Mouse (Mus musculus): Measurements from ENCODE around the gene Fstl4. TPM values are rescaled to one million over a fixed set of nuclear protein-coding genes. Genes with fewer than 3 reads are reported as not detected.

Gene Fstl4
- polyA plus RNA-seq, 1 experiment = 0.05 TPM

DNA sequence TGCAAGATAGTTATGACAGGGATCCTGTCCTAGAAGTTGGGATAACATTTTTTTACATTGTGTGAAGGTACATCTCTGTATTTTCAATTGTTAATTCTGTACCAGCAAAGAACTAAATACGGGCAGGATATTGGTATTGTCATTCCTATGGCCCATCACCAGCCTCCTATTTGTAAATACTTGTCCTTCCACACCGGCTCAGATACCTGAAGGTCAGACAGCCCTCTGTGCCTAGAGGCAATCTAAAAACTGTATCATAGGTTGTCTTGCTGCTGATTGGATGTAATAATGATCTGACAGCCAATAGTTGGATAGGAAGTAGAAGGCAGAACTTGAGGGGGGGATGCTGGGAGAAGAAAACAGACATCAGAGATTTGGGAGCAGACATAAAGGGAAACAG lies 432.7 kb downstream of the Fstl4 start:
- H3K27me3 ChIP-seq (replicated peaks; ENCODE audit: control insufficient read depth, insufficient read depth, low read length) = no peaks in the 10 kb centered on the region
- no peak overlapping the region for H3K4me3 ChIP-seq (ENCODE audit: insufficient read depth, low read depth, low read length)
- no peak for DNase-seq
- no peaks in the 10 kb centered on the region for H3K4me1 ChIP-seq (ENCODE audit: control insufficient read depth, insufficient read depth, low read length)
- H3K36me3 ChIP-seq (ENCODE audit: control insufficient read depth, insufficient read depth, low read length) = no peaks in the 10 kb centered on the region
- TF ChIP-seq POLR2A (IDR thresholded peaks at IDR 0.05; ENCODE audit: low read depth, low read length) (no peak), CTCF (conservative IDR thresholded peaks at IDR 0.05; ENCODE audit: insufficient read depth, insufficient read length, low read depth, low read length) (no peak)
- H3K27ac ChIP-seq (ENCODE audit: insufficient read depth, low read depth, low read length) = no peak overlapping the region
- 89% methylated on average over 2 of the region's 2 CpGs for WGBS

DNA sequence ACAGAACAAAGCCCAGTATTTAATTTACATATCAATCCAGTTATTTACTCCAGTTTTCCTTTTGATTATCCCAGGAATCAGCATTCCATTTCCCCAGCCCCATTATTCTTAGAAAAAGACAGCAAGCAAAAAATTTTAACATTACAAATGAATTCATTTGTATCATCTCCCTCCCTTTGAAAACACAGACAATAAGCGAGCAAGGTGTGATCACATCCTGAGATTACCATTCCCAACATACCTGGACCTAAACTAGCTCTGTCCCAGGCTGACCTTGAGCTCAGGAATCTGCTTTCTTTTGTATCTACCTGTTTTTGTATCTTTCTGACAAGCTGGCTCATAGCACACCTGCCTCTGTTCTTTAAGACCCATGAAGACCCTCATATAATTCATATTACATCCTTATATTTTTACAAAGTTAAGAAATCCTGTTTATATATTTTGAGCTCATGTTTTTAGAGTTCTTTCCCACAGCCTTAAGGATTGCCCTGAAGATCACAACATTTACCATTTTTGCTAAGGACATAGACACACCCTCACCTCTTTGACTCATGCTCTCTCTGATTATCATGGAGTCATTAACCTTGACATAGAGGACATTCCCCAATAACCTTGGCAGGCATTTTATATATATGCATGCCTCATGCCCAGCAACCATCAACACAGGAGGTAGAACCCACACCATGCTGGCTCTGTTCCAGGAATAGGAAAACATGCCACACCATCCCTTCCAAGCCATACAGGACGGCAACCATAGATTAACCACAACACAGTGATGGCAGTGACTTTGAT lies 438.2 kb downstream of the Fstl4 start:
- TF ChIP-seq CTCF (conservative IDR thresholded peaks at IDR 0.05; ENCODE audit: insufficient read depth, insufficient read length, low read depth, low read length) (no peak), POLR2A (IDR thresholded peaks at IDR 0.05; ENCODE audit: low read depth, low read length) (no peak)
- Histone ChIP-seq H3K4me3 (ENCODE audit: insufficient read depth, low read depth, low read length) (no peak overlapping the region), H3K4me1 (ENCODE audit: control insufficient read depth, insufficient read depth, low read length) (no peaks in the 10 kb centered on the region), H3K27ac (ENCODE audit: insufficient read depth, low read depth, low read length) (no peak overlapping the region), H3K36me3 (ENCODE audit: control insufficient read depth, insufficient read depth, low read length) (no peaks in the 10 kb centered on the region), H3K27me3 (replicated peaks; ENCODE audit: control insufficient read depth, insufficient read depth, low read length) (no peaks in the 10 kb centered on the region)
- DNase-seq = no peak
- WGBS = 84% methylated on average over 2 of the region's 2 CpGs

DNA sequence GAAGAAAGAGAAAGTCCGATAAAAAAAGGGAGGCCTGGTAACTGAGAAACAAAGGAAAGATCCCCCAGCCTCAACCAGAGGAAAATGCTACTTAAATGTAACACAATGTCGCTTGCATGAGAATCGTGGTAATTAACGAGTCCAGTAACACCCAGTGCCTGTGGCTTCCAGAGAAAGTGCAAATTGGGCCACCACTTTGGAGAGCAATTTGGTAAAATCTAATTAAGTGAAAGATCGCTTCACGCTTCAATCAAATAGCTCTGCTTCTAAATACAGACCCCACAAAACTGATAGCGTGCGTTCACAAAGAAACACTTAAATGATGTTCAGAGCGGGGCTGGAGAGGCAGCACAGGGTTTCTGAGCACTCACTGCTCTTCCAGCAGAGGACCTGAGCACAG lies 446.4 kb downstream of the Fstl4 start:
- 65% methylated on average over 9 of the region's 9 CpGs for WGBS
- Histone ChIP-seq H3K27me3 (replicated peaks; ENCODE audit: control insufficient read depth, insufficient read depth, low read length) (no peaks in the 10 kb centered on the region), H3K36me3 (ENCODE audit: control insufficient read depth, insufficient read depth, low read length) (no peaks in the 10 kb centered on the region), H3K4me3 (ENCODE audit: insufficient read depth, low read depth, low read length) (no peak overlapping the region), H3K27ac (ENCODE audit: insufficient read depth, low read depth, low read length) (no peak overlapping the region), H3K4me1 (ENCODE audit: control insufficient read depth, insufficient read depth, low read length) (no peaks in the 10 kb centered on the region)
- DNase-seq = no peak
- TF ChIP-seq POLR2A (IDR thresholded peaks at IDR 0.05; ENCODE audit: low read depth, low read length) (no peak), CTCF (conservative IDR thresholded peaks at IDR 0.05; ENCODE audit: insufficient read depth, insufficient read length, low read depth, low read length) (no peak)

DNA sequence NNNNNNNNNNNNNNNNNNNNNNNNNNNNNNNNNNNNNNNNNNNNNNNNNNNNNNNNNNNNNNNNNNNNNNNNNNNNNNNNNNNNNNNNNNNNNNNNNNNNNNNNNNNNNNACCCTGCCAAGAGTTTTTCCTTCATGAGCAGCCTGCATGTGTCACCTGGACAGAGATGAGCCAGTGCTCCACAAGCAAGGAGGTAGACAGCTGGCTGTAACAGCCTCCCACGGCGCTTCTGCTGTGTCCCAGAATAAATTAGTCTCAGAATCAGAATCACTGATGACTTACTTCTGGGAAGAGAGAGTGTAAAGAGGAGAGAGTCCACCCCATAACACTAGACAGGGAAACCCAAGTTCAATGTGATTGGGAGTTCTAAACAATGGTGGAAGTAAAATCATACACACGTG lies 464.6 kb downstream of the Fstl4 start:
- WGBS = 82% methylated on average over 3 of the region's 3 CpGs

GRCm38 (mm10) chr11:53231836-53232235 lies 467.4 kb downstream of the Fstl4 start:
- DNase-seq = no peak
- no peaks in the 10 kb centered on the region for H3K4me1 ChIP-seq (ENCODE audit: control insufficient read depth, insufficient read depth, low read length)
- no peak overlapping the region for H3K27ac ChIP-seq (ENCODE audit: insufficient read depth, low read depth, low read length)
- no peak for TF ChIP-seq CTCF (conservative IDR thresholded peaks at IDR 0.05; ENCODE audit: insufficient read depth, insufficient read length, low read depth, low read length)
- no peak for TF ChIP-seq POLR2A (IDR thresholded peaks at IDR 0.05; ENCODE audit: low read depth, low read length)
- no peak overlapping the region for H3K4me3 ChIP-seq (ENCODE audit: insufficient read depth, low read depth, low read length)
- WGBS = 44% methylated on average over 5 of the region's 5 CpGs
- no peaks in the 10 kb centered on the region for H3K27me3 ChIP-seq (replicated peaks; ENCODE audit: control insufficient read depth, insufficient read depth, low read length)
- H3K36me3 ChIP-seq (ENCODE audit: control insufficient read depth, insufficient read depth, low read length) = no peaks in the 10 kb centered on the region

More for the DNA sequence above, 464.6 kb downstream of the Fstl4 start:
- H3K4me1 ChIP-seq (ENCODE audit: control insufficient read depth, insufficient read depth, low read length) = no peaks in the 10 kb centered on the region
- H3K4me3 ChIP-seq (ENCODE audit: insufficient read depth, low read depth, low read length) = no peak overlapping the region
- DNase-seq = no peak
- no peaks in the 10 kb centered on the region for H3K27me3 ChIP-seq (replicated peaks; ENCODE audit: control insufficient read depth, insufficient read depth, low read length)
- H3K27ac ChIP-seq (ENCODE audit: insufficient read depth, low read depth, low read length) = no peak overlapping the region
- TF ChIP-seq POLR2A (IDR thresholded peaks at IDR 0.05; ENCODE audit: low read depth, low read length) = no peak
- H3K36me3 ChIP-seq (ENCODE audit: control insufficient read depth, insufficient read depth, low read length) = no peaks in the 10 kb centered on the region

GRCm38 (mm10) chr11:53233590-53233989 lies 469.2 kb downstream of the Fstl4 start:
- Histone ChIP-seq H3K36me3 (ENCODE audit: control insufficient read depth, insufficient read depth, low read length) (no peaks in the 10 kb centered on the region), H3K27me3 (replicated peaks; ENCODE audit: control insufficient read depth, insufficient read depth, low read length) (no peaks in the 10 kb centered on the region; the same call in 1 of the 2 replicates), H3K27ac (ENCODE audit: insufficient read depth, low read depth, low read length) (no peak overlapping the region), H3K4me1 (ENCODE audit: control insufficient read depth, insufficient read depth, low read length) (no peaks in the 10 kb centered on the region), H3K4me3 (ENCODE audit: insufficient read depth, low read depth, low read length) (no peak overlapping the region)
- 48% methylated on average over 9 of the region's 9 CpGs for WGBS
- DNase-seq = no peak
- no peak for TF ChIP-seq CTCF (conservative IDR thresholded peaks at IDR 0.05; ENCODE audit: insufficient read depth, insufficient read length, low read depth, low read length)
- TF ChIP-seq POLR2A (IDR thresholded peaks at IDR 0.05; ENCODE audit: low read depth, low read length) = no peak

All from kidney, adult 2 months (tissue).